Mouse (Mus musculus) neutrophil, adult 59 days (primary cell): ENCODE data around the gene Serf1. TPM values are rescaled to one million over a fixed set of nuclear protein-coding genes. Genes with fewer than 3 reads are reported as not detected.

ENCODE experiments used
- total RNA-seq, 2 experiments: library from RNA; stranded (reverse); gene quantifications; 1 replicate in 1 of 2; 2 replicates in 1 of 2; pipeline ENCODE4 v1.2.4; 2023

The Serf1 gene
- 1 to 10 TPM; 1.5 to 1.6 TPM for total RNA-seq

GRCm38 (mm10) chr13:100107652-100108472 lies at the start of gene Serf1:
TSS of gene Serf1 (plus strand) at chr13:100108012.

GRCm38 (mm10) chr13:100103748-100104254 lies 4.0 kb upstream of the Serf1 start, which contains the start of gene Bdp1:
TSS of gene Bdp1 (minus strand) at chr13:100104070.

DNA sequence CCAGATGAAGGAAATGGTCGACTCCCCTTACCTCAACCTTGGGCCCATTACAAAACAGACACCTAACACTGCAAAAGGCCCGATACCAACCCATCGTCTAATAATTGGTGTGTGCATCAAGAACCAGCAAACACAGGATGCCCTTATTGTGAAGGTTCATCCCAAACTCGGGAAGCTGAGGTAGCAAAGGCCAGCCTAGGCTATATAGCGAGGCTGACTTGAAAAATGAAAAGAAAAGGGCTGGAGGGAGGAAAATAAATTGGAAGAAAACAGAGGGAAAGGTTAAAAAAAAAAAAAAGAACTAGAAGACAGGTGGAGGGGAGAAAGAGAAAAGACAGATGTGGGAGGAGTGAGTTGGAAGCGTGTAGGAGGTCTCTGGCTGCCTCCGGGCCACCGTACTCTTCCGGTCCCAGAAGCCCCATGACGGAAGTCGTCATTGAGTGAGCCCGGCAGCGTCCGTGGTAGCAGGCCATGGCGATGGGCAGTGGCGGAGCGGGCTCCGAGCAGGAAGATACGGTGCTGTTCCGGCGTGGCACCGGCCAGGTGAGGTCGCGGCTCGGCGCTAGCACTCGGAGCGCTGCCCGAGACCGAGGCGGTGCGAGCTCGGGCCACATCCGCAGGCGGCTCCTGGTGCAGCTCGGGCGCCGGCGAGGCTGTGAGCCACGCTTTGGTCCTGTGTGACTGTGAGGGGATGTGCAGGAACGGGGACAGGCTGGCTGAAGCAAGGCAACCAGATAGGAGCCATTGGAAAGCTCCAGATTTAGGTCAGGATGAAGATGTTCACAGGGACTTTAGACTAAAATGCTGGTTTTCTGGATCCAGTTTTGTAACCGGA lies 16.8 kb downstream of the Serf1 start, which contains the start of gene Smn1:
TSS of gene Smn1 (plus strand) at position 430 of the 835 bp plus-strand sequence.

Other genes starting within 250 kb of the Serf1 start
- not detected for gene Cartpt, start 206.9 kb upstream of the Serf1 start, total RNA-seq
- 1 to 10 TPM; 3.7 to 6.4 TPM for gene Mccc2, start 92.4 kb upstream of the Serf1 start, total RNA-seq
- gene Bdp1, start 3.9 kb upstream of the Serf1 start, total RNA-seq, result 10 to 100 TPM; 31.5 to 38.3 TPM
- gene Smn1, start 16.8 kb downstream of the Serf1 start, total RNA-seq, result 10 to 100 TPM; 45.5 to 51.3 TPM
- 10 to 100 TPM; 47.6 to 56.2 TPM for gene Naip2, start 94.1 kb downstream of the Serf1 start, total RNA-seq
- 10 to 100 TPM; 24.8 to 29.5 TPM for gene Naip5, start 138.3 kb downstream of the Serf1 start, total RNA-seq
- gene Naip6, start 209.7 kb downstream of the Serf1 start, total RNA-seq, result 10 to 100 TPM; 16.9 to 21.4 TPM